ENCODE assay signal across 20 mouse cellular contexts in the genomic region with DNA sequence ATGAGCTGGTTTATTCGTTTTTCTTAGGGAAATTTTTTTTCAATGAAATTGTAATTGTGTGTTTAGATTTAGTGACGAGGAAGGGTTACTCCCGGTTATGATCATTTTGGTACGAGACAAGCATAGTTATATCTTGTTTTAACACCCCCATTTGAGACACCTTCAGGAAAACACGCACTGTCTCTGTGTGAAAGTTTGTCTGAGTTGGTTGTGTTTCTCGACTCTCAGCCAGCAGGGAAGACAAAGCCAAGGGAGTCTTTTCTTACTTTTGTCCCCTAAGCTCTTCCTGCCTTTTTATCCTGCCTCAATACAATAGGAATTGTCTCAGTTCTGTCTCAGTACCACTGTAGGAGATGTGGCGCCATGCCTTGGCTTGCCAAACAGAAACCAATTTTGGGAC.
A peak's percentile ranks its signal among the peaks of the same experiment; 100 is the strongest.
DNase-seq lines count a peak whose midpoint lies in the region; ATAC-seq lines count a peak whose summit lies in the region.
"Had no signal": no experiment of that assay in that cellular context is flagged by ENCODE, and none has a peak within 500 bp of the region (broad histone marks: within the 10 kb centered on the region; RNA-seq: fewer than 3 reads in every experiment).

No protein-coding gene starts in this region.

- ATAC-seq in frontal cortex, adult (ENCODE audit: low TSS enrichment), result peak; percentile 62
- ATAC-seq: activated CD4-positive, CD25-positive, alpha-beta regulatory T cell, adult 4 months; CD4-positive, CD25-positive, alpha-beta regulatory T cell, adult 4 months; Patski had no signal

- DNase-seq in frontal cortex, postnatal 36 days (ENCODE audit: low spot score in 2 of 2), result no peak
- peak; percentile 52 for DNase-seq in heart, adult 11 months
- no peak for DNase-seq in heart, adult 18-20 months
- DNase-seq in brain, adult 2 months (ENCODE audit: low read depth, low spot score), result peak; percentile 36
- DNase-seq in spleen, postnatal 36 days (ENCODE audit: low spot score in 2 of 2), result no peak
- DNase-seq: adrenal gland, adult 2 months; adrenal gland, adult 8-10 months; adrenal gland, postnatal 10 days; adrenal gland, postnatal 14 days; adrenal gland, postnatal 25 days; adrenal gland, postnatal 36 days; B cell, adult 2 months; cerebellum, adult 11 months; cerebellum, adult 11-12 months; cerebellum, adult 18-20 months; cerebellum, adult 2 months had no signal

Comparison
In these comparisons a context has a peak if more than half of its experiments do, and no peak if none do; other contexts are left out.
1. DNase-seq: peak in heart, adult 11 months (single experiment) and brain, adult 2 months (single experiment); none in frontal cortex, postnatal 36 days (0 of 2), heart, adult 18-20 months (0 of 2) and spleen, postnatal 36 days (0 of 2).